Mouse (Mus musculus) midbrain, embryonic 13.5 days (tissue): ENCODE data around the gene Snx30. TPM values are rescaled to one million over a fixed set of nuclear protein-coding genes. Genes with fewer than 3 reads are reported as not detected.

ENCODE experiments used
- ATAC-seq: fragments of 200-750 bp; cut with Nextera tagmentation; 2 replicates; pipeline ENCODE4 v1.8.0; 2017; ENCODE audit warnings: mild to moderate bottlenecking, moderate TSS enrichment, moderate library complexity
- H3K27ac ChIP-seq: fragments of 300-500 bp; sonication (generic); 2 replicates; pipeline ENCODE4 v1.5.1; 2015; ENCODE audit warnings: inconsistent platforms, mild to moderate bottlenecking, moderate library complexity
- H3K27me3 ChIP-seq: fragments of 300-500 bp; sonication (generic); 2 replicates; pipeline ENCODE4 v1.6.1; 2015; ENCODE audit warnings: mild to moderate bottlenecking, inconsistent platforms
- H3K36me3 ChIP-seq: fragments of 300-500 bp; sonication (generic); 2 replicates; pipeline ENCODE4 v1.6.1; 2015; ENCODE audit warnings: mild to moderate bottlenecking, inconsistent platforms
- H3K4me1 ChIP-seq: fragments of 300-500 bp; sonication (generic); replicated peaks from 2 replicates; pipeline ENCODE4 v1.6.1; 2015; ENCODE audit warnings: inconsistent platforms
- H3K4me2 ChIP-seq: fragments of 300-500 bp; sonication (generic); replicated peaks from 2 replicates; pipeline ENCODE4 v1.6.1; 2015; ENCODE audit warnings: moderate library complexity, mild to moderate bottlenecking, inconsistent platforms
- H3K4me3 ChIP-seq: fragments of 300-500 bp; sonication (generic); replicated peaks from 2 replicates; pipeline ENCODE4 v1.5.1; 2015; ENCODE audit warnings: mild to moderate bottlenecking, inconsistent platforms
- H3K9ac ChIP-seq: fragments of 300-500 bp; sonication (generic); replicated peaks from 2 replicates; pipeline ENCODE4 v1.6.1; 2015; ENCODE audit warnings: mild to moderate bottlenecking, inconsistent platforms
- H3K9me3 ChIP-seq: fragments of 300-500 bp; sonication (generic); 2 replicates; pipeline ENCODE4 v1.6.1; 2016; ENCODE audit warnings: mild to moderate bottlenecking, inconsistent platforms
- WGBS: fragments of 180-500 bp; shearing (Covaris S2); methylation state at CpG from one replicate; pipeline ENCODE4 v1.1.7; 2015; 5-methylcytosine and 5-hydroxymethylcytosine counted together
- polyA plus RNA-seq: library from polyadenylated mRNA; unstranded; fragments of >200 nt; fragmentation: Nextera tagmentation; extraction: Ambion mirVana; gene quantifications from 2 replicates; pipeline ENCODE4 v1.2.1, GENCODE M21; 2015

Gene Snx30
- polyA plus RNA-seq, 1 experiment from 2014 or later = 14.3 TPM

DNA sequence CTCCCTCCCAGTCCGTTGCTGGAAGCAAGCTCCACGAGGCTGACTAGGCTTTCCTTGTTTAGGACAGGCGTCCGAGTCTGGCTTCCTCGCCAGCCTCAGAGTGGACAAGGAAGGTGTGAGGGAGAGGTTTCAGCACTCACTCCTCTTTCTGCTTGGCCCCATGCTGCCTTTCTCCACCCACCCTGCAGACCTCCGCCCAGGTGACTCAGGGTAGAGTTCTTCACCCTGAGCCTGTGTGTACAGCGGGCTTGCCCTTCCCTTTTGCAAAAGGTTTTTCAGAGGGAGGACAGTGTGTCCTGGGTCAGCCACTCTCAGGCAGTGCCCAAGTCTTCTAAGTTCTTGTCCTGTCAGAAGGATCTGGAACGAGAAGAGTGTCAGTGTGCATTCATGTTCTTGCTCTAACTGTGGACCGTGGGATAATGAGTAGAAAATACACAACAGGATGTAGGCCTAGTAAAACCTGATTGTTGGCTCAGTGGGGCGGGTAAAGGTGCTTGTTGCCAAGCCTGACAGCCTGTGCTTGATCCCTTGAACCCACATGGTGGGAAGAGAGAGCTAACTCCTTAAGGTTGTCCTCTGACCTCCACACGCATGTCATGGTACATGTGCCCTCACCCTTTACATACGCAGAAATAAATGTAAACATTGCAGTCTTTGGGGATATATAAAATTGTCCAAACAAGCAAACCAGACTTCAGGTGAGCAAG is 92.3 kb downstream of the Snx30 start:
- Histone ChIP-seq H3K9ac (no peak overlapping the region), H3K4me1 (no peaks in the 10 kb centered on the region), H3K36me3 (peaks cover 52% of the 10 kb centered on the region), H3K4me2 (no peak overlapping the region), H3K4me3 (no peak overlapping the region), H3K27me3 (no peaks in the 10 kb centered on the region), H3K27ac (no peak overlapping the region), H3K9me3 (no peaks in the 10 kb centered on the region)
- ATAC-seq = no peak
- WGBS = 89% methylated on average over 12 of the region's 12 CpGs

DNA sequence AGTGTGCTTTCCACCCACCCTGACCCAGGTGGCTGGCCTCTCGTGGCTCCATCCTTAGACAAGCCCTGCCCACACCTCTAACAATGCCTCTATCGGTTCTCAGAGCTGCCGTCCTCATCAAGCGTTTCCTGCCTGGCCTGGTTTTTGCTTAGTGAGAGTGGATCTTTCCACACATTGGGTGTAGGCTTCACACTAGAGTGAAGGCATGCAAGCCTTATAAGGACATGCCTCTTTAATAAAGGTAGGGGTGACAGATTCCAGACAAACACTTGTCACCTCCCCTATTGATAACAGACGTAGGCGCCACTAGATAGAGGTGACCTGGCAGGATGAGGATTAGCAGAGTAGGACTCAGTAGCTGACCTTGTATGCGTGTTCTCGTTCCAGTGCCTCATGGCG is 92.9 kb downstream of the Snx30 start:
- no peak for ATAC-seq
- Histone ChIP-seq H3K36me3 (peaks cover 46% of the 10 kb centered on the region), H3K4me2 (no peak overlapping the region), H3K4me3 (no peak overlapping the region), H3K27me3 (no peaks in the 10 kb centered on the region), H3K4me1 (no peaks in the 10 kb centered on the region), H3K27ac (no peak overlapping the region), H3K9me3 (no peaks in the 10 kb centered on the region), H3K9ac (no peak overlapping the region)
- WGBS = 90% methylated on average over 9 of the region's 9 CpGs

DNA sequence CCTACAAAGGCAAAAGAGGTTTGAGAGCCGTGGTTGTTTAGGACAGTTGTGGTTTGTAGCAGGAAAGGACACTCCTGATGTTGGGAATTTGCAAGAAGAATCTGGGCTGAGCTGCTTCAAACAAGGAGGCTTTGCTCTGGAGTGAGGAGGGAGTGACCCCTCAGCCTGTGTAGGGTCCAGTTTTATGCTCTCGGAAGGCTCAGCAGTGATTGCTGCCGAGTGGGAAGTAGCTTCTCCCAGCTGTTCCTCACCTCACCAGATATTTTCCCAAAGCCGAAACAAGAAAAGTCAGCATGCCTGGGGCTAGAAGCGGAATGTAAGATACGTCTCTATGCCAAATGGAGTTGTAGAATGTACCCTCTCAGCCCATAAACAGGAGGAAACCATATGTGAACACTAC is 96.2 kb downstream of the Snx30 start:
- Histone ChIP-seq H3K27me3 (no peaks in the 10 kb centered on the region), H3K9me3 (no peaks in the 10 kb centered on the region), H3K36me3 (peaks cover 28% of the 10 kb centered on the region), H3K27ac (no peak overlapping the region), H3K4me3 (no peak overlapping the region), H3K4me2 (no peak overlapping the region), H3K4me1 (no peaks in the 10 kb centered on the region), H3K9ac (no peak overlapping the region)
- ATAC-seq = no peak
- 89% methylated on average over 6 of the region's 6 CpGs for WGBS

DNA sequence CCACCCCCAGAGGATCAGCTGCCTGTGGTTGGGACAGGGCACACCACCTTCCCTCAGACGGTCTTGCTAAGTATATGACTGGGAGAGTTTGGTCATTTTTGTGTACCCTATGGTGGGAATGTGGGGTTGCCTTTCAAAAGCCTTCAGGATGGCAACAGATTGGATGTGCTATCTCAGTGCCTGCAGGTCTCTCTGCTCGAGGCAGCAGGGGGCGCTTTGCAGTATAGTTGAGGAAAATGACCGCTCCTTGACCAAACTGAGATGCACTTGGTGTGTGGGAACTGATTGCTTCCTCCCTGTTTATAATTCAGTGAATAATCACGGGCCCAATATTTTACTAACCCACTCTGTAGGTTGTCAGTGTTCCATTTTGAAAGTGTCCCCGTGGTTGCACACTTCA is 96.9 kb downstream of the Snx30 start:
- H3K4me3 ChIP-seq = no peak overlapping the region
- H3K27ac ChIP-seq = no peak overlapping the region
- ATAC-seq = 0 out of 2 replicates have a peak, but pooled peaks have one; percentile 9
- no peak overlapping the region for H3K4me2 ChIP-seq
- no peaks in the 10 kb centered on the region for H3K27me3 ChIP-seq
- H3K36me3 ChIP-seq = peaks cover 21% of the 10 kb centered on the region
- WGBS = 68% methylated on average over 6 of the region's 6 CpGs
- H3K9ac ChIP-seq = no peak overlapping the region
- no peaks in the 10 kb centered on the region for H3K4me1 ChIP-seq
- no peaks in the 10 kb centered on the region for H3K9me3 ChIP-seq

DNA sequence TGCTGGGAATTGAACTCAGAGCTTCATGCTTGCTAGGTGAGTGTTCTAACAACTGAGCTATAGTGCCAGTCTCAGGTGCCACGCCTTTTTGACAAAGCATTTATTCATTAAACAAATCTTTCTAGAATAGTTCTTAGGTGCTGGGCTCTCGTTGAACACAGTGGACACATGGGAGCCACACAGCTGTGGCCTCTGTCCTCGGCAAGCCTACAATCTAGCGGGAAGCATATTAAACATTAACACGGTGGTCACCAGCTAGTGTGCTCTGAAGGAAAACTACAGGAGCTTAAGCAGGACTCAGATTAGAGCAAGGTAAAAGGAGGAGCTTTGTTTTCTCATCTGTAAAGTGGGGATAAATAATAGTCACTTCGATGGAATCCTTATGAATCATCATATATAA is 101.5 kb downstream of the Snx30 start:
- 91% methylated on average over 6 of the region's 6 CpGs for WGBS
- Histone ChIP-seq H3K36me3 (no peaks in the 10 kb centered on the region), H3K27ac (no peak overlapping the region), H3K27me3 (no peaks in the 10 kb centered on the region), H3K4me1 (no peaks in the 10 kb centered on the region), H3K9ac (no peak overlapping the region), H3K4me2 (no peak overlapping the region), H3K9me3 (no peaks in the 10 kb centered on the region), H3K4me3 (no peak overlapping the region)
- ATAC-seq = no peak

DNA sequence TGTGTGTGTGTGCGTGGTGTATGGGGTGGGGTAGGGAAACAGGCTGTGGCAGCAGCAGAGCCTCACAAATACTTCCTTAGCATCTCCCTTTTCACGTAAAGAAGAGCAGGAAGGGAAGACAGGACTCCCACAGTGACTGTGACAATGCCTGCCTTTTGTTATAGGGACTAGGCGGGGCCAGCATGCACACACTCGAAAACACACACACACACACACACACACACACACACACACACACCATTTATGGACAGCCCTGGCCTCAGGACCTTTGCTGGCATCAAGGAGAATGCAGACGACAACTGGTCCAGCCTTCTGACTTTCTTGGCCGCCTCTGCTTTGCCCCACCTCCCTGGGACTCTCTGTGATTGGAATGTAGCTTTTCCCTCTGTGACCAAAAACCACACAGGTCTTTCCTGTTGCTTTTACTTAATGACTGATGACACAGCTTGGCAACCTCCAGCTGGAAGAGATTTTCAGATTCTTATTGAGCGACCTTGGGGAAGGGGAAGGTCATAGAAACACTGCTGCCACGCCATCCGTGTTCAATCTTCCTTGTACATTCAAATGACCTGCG is 102.1 kb downstream of the Snx30 start:
- no peak overlapping the region for H3K4me3 ChIP-seq
- H3K27me3 ChIP-seq = no peaks in the 10 kb centered on the region
- H3K4me1 ChIP-seq = no peaks in the 10 kb centered on the region
- no peaks in the 10 kb centered on the region for H3K36me3 ChIP-seq
- 55% methylated on average over 10 of the region's 10 CpGs for WGBS
- H3K4me2 ChIP-seq = no peak overlapping the region
- no peak for ATAC-seq
- no peak overlapping the region for H3K9ac ChIP-seq
- no peak overlapping the region for H3K27ac ChIP-seq
- no peaks in the 10 kb centered on the region for H3K9me3 ChIP-seq

DNA sequence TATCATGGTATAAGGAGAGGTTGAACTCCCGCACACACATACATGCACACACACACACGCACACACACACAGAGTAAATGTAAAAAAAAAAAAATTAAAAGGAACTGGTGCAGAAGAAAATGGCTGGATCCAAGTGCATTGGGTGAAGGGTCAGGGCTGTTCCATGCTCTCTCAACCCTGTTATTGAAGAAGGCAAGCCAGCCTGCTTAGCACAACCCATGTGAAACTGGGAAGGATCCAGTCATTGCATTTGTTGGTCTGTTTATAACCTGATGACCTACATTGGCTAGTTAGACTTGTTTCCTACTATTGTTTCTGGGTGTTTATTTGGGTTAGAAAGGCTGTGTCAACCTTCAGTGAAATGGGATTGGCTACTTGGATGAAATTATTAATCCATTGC is 103.1 kb downstream of the Snx30 start:
- H3K4me1 ChIP-seq = no peaks in the 10 kb centered on the region
- H3K4me3 ChIP-seq = no peak overlapping the region
- 92% methylated on average over 2 of the region's 2 CpGs for WGBS
- H3K9me3 ChIP-seq = no peaks in the 10 kb centered on the region
- ATAC-seq = no peak
- H3K4me2 ChIP-seq = no peak overlapping the region
- H3K27me3 ChIP-seq = no peaks in the 10 kb centered on the region
- no peak overlapping the region for H3K27ac ChIP-seq
- H3K9ac ChIP-seq = no peak overlapping the region
- no peaks in the 10 kb centered on the region for H3K36me3 ChIP-seq

DNA sequence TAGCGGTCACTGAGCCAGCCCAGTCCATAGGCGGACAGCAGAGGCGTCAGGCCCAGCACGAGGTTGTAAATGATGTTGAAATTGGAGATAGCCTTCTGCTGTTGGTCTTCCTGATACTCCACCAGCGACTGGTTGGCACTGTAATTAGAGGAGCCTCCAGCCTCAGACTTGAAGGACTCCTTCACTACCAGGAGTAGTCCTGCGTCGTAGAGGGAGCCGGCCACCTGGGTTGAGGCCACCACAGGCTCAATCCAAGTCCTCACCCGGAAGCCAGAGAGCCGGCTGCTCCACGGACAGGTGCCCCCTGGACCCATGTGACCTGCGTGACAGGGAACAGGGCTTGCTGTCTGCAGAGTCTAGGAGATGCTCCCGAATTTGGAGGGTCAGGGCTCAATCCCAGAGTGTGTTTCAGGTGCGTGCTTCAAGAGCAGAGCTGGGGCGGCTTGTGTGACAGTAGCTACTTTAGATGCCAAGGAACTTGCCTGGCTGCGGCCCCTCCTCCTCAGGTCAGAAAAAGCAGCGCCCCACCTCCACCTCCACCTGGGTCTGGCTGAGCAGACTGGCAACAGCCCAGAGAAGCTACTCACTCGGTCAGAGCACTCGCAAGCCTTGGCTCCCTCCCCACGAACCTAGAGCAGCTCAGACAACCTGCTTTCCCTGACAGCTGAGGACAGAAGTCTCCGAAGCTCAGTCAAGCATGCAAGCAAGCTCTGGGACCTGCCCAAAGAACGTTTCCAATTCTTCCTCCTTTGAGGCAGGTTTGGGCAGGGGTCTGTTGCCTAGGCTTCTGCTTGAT is 109.2 kb downstream of the Snx30 start, which contains the start of gene Slc46a2:
TSS of gene Slc46a2 (minus strand) at position 449 of the 796 bp plus-strand sequence.
- Histone ChIP-seq H3K4me3 (no peak within 1 kb of the TSS), H3K4me2 (peak within 1 kb of the TSS; percentile 26; the same call in 1 of the 2 replicates), H3K9me3 (no peaks in the 10 kb centered on the region), H3K27me3 (peaks cover 19% of the 10 kb centered on the region; the same call in 1 of the 2 replicates), H3K36me3 (no peaks in the 10 kb centered on the region), H3K4me1 (no peaks in the 10 kb centered on the region), H3K27ac (no peak within 1 kb of the TSS), H3K9ac (no peak within 1 kb of the TSS)
- peak; percentile 24; the same call in 1 of the 2 replicates for ATAC-seq
- 20% methylated on average over 22 of the region's 22 CpGs for WGBS

DNA sequence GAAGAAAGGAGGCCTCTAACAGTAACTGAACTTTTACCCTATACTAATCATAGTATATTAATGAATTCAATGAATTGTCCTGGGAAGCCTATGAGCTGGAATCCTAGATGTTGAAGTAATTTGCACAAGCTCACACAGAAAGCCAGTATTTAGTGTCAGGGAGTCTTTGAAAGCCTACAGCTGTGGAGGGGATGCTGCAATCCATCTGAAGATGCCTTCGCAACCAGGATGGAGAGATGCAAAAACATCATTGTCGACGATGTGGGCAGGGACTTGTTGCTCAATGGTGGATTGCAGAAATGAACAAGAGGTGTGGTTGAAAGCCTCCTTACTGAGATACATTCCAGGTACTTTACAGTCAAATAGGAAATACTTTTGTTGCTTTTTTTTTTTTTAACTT is 112.3 kb downstream of the Snx30 start:
- WGBS = 94% methylated on average over 3 of the region's 3 CpGs
- Histone ChIP-seq H3K9me3 (no peaks in the 10 kb centered on the region), H3K4me2 (no peak overlapping the region), H3K4me1 (no peaks in the 10 kb centered on the region), H3K4me3 (no peak overlapping the region), H3K27me3 (peaks cover 19% of the 10 kb centered on the region; the same call in 1 of the 2 replicates), H3K36me3 (no peaks in the 10 kb centered on the region), H3K27ac (no peak overlapping the region), H3K9ac (no peak overlapping the region)
- ATAC-seq = no peak

DNA sequence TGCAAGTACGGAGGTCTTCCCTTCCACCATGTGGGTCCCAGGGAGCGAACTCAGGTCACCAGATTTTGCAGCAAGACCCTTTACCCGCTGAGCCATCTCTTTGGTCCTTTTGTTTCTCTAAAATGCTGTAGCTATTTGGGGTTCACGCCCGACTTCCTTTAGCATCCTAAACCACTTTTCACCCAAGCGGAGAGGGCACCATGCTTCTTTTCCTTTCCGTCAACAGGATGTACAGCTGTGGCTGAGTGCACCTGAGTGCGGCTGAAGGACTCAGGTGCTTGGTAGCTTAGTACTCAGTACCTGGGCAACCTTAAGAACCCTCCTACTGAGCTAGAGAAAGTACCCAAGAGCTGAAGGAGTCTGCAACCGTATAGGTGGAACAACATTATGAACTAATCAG is 119.4 kb downstream of the Snx30 start:
- Histone ChIP-seq H3K27me3 (no peaks in the 10 kb centered on the region), H3K27ac (no peak overlapping the region), H3K9me3 (no peaks in the 10 kb centered on the region), H3K9ac (no peak overlapping the region), H3K4me1 (0 out of 2 replicates have a peak, but pooled peaks cover 2% of the 10 kb centered on the region), H3K4me3 (no peak overlapping the region), H3K4me2 (no peak overlapping the region), H3K36me3 (no peaks in the 10 kb centered on the region)
- 84% methylated on average over 9 of the region's 9 CpGs for WGBS
- ATAC-seq = no peak

DNA sequence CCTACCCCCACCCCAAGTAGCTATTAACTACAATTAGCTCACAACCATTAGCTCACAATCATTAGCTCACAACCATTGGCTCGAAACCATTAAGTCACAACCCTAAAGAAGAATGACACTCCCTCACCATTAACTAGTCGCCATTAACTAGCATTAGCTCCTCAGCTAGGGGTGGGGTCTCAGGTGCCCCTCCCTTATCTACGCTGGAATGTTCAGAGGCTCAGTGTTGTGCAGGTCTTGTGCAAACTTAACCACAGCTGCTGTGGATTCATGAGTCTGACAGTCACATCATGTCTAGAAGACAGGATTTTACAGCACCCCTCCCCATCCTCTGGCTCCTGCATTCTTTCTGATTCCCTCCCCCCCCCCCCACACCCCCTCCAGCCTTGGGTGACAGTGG is 122.0 kb downstream of the Snx30 start:
- no peak overlapping the region for H3K9ac ChIP-seq
- H3K27me3 ChIP-seq = no peaks in the 10 kb centered on the region
- no peak overlapping the region for H3K27ac ChIP-seq
- H3K36me3 ChIP-seq = no peaks in the 10 kb centered on the region
- H3K9me3 ChIP-seq = no peaks in the 10 kb centered on the region
- no peak overlapping the region for H3K4me2 ChIP-seq
- H3K4me3 ChIP-seq = no peak overlapping the region
- ATAC-seq = 0 out of 2 replicates have a peak, but pooled peaks have one; percentile 14
- 0 out of 2 replicates have a peak, but pooled peaks cover 2% of the 10 kb centered on the region for H3K4me1 ChIP-seq
- WGBS = 88% methylated on average over 3 of the region's 3 CpGs

DNA sequence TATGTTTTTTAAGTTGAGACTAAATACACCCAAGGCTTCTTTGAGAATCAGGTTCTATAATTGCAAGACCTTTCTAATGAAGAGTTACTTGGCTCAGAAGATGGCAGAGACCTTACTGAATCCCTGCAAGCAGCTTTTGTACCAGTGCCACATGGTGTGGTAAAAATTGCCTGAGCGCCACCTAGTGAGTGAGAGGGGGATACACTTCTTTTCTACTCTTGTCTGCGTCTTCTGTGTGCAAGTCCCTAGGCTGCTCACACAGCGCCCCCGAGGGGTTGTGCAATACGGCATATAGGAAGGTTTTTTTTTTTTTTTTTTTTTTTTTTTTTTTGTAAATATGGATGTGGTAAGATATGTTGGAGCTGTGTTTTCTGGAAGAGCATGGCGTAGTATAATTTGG is 122.7 kb downstream of the Snx30 start:
- H3K9ac ChIP-seq = no peak overlapping the region
- no peaks in the 10 kb centered on the region for H3K9me3 ChIP-seq
- no peaks in the 10 kb centered on the region for H3K27me3 ChIP-seq
- no peak overlapping the region for H3K4me2 ChIP-seq
- no peak overlapping the region for H3K27ac ChIP-seq
- no peak overlapping the region for H3K4me3 ChIP-seq
- 22% methylated on average over 6 of the region's 6 CpGs for WGBS
- ATAC-seq = no peak
- no peaks in the 10 kb centered on the region for H3K36me3 ChIP-seq
- 0 out of 2 replicates have a peak, but pooled peaks cover 2% of the 10 kb centered on the region for H3K4me1 ChIP-seq
